Mouse (Mus musculus) adrenal gland (tissue): ENCODE measurements around the gene Nlrx1.

Experiments
- intact Hi-C: fragments of 180-260 bp; cut with DNase I; formaldehyde crosslinking; loops from one replicate; pipeline ENCODE4 v1.15.1; 2025

Gene Nlrx1

DNA sequence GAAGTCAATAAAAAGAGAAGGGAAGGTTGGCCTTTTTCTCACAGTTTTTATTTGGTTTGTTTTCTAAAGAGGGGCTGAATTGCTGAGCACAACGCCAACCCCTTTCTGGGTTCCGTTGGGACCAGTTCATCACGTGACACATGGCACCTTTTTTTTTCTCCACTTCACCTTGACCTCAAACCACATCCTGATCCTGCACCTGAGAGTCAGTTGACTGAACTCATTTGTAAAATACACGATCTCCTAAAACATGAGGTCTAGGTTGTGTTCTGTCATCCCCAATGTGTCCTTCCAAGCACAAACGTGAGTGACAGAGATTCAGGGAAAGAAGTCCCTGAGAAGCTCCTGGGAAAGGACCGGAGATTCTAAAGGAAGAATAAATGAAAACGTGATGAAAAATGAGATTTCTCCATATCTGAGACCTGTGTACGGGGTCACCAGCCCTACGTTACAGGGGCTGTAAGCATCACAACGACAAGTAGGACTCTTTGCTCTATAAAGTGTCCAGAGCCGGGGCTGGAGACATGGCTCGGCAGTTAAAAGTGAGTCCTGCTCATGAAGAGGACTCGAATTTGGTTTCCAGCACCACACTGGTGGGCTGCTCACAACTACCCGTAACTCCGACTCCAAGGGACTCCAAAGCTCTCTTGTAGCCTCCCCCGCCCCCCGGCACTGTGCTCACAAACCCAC lies 29.8 kb downstream of the Nlrx1 start:
- intact Hi-C loops: loop anchor here (10.0 kb wide), 2 partner anchors 54 to 114 kb away; no protein-coding TSS in a partner anchor

DNA sequence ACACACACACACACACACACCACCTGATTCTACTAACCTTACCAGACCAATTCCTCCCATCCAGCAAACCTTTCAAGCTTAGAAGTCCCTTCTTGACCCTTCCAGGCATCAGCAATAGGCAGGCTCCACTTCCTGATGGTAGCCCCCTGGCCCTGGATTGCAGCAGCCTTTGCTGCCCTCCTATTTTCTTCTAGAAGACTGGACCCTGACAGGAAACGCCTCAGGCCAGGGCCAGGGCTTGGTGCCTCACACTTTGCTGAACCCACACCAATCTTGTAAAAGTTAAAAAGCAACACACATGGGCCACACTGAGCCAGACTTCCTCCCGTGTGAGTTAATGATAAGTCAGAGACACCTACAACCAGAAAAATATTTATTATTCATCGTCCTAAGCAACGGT lies 31.3 kb downstream of the Nlrx1 start:
- intact Hi-C loops: loop anchor here (10.0 kb wide), 2 partner anchors 52 to 112 kb away; no protein-coding TSS in a partner anchor

- intact Hi-C loops: loop anchor here (10.0 kb wide), 2 partner anchors 52 to 112 kb away; no protein-coding TSS in a partner anchor
Observed at GRCm38 (mm10) chr9:44236601-44237000, 31.8 kb downstream of the Nlrx1 start.

DNA sequence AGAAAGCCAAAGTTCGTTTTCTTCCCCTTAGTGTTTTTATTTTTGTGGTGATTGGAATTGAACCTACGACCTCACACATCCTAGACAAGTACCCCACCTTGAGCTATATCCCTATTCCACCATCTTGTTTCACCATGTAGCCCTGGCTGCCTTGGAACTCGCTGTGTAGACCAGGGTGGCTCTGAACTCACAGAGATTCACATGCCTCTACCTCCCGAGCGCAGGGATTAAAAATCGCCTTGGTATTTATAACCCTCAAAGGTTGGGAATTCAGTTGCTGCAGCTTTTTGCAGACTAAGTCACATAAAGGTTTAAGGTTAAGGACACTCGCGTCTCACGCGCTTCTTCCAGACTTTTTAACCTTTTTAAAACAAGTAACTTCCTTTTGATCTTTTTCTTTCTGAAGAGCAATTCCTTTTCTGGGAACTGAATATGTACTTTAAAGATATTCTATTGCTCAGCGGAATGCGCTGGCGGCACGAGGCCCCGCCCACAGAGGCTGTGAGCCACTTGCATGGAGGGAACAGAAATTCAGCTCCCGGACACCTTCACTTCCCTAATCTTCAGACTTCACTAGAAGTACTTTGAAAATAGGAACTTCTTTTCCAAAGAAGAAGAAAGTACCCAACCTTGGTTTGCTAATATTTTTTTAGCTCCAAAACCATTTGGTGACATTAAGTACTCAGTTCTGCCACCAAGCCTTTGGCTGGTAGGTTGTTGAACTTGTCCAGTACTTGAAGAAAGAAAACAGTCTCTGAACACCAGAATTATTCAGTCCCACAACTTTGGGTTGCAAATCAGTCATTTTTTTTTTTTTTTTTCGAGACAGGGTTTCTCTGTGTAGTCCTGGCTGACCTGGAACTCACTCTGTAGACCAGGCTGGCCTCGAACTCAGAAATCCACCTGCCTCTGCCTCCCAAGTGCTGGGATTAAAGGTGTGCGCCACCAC lies 33.6 kb downstream of the Nlrx1 start:
- intact Hi-C loops: loop anchor here (10.0 kb wide), 2 partner anchors 50 to 110 kb away; no protein-coding TSS in a partner anchor

- intact Hi-C loops: loop anchor here (10.0 kb wide), 2 partner anchors 49 to 109 kb away; no protein-coding TSS in a partner anchor
Observed at GRCm38 (mm10) chr9:44233802-44234478, 34.5 kb downstream of the Nlrx1 start, which contains the start of gene Cbl. Gene Cbl (minus strand): TSS chr9:44234049.

DNA sequence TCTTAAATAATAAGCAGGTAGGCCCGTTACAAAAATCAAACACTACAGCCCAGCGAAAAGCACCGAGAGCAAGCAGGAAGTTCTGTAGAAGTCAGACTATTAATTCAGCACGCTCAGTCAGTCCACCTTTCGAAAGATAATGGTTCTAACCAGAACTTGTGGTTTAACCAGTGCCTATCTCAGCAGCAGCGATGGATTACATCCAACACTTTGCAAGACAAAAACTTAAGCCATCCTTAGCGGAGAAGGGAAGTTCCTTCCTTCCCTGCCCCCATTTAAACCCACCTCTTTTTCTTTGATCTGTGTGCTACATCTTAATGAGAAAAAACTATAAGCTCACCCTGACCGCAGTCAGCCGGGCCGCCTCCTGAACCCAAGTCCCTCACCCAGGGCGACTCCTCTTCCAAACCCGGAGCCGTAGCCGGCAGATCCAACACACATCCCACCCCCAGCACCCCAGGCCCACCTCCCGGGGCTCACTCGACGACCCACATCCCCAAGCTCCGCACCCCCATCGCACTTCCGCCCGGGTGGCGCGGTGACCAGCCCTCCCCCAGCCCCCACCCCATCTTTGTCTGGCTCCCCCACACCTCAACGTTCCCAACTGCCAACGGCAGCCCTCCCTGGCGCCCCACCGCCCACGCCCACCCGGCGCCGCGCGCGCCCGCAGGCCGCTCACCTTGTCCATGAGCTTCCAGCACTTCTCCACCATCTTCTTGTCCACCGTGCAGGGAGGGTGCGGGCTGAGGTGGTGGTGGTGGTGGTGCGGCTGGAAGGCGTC lies 35.2 kb downstream of the Nlrx1 start:
- intact Hi-C loops: loop anchor here (10.0 kb wide), 2 partner anchors 48 to 108 kb away; no protein-coding TSS in a partner anchor

- intact Hi-C loops: loop anchor here (10.0 kb wide), 2 partner anchors 47 to 107 kb away; no protein-coding TSS in a partner anchor
Observed at GRCm38 (mm10) chr9:44231609-44232008, 36.8 kb downstream of the Nlrx1 start.

- intact Hi-C loops: no loop called here
Observed at GRCm38 (mm10) chr9:44225993-44226392, 42.4 kb downstream of the Nlrx1 start.

- intact Hi-C loops: no loop called here
Observed at GRCm38 (mm10) chr9:44213538-44213937, 54.9 kb downstream of the Nlrx1 start.

DNA sequence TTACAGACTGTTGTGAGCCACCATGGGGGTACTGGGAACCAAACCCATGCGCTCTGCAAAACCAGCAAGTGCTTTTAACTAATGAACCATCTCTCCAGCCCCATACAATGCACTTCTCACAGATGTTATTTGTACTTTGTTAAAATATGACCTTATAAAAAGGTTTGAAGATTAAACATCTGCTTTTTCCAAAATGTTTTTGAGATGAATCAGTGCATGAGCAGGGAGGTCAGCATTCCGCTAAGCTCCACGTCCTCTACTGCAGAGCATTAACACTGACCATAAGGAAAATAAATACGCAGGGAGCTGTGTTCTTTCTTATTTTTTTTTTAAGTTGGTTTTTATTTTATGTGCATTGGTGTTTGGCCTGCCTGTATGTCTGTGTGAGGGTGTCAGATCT lies 56.0 kb downstream of the Nlrx1 start:
- intact Hi-C loops: no loop called here

DNA sequence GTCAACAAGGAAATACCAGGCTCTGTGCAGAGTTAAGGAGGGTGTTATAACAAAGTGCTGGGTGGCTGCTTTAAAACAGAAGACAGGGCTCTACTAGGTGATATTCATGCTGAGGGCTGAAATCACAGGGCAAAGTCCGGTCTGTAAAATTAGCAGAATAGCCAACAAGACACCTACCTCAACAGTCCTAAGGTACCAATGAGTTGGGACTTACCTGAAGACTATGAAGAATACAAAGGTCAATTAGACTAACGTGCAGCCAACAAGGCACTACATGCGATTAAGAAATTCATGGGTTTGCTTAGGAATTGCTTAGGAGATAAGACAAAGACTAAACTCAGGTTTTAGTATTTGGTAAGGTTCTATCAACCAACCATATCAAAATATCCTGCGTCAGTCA lies 59.0 kb downstream of the Nlrx1 start:
- intact Hi-C loops: no loop called here

- intact Hi-C loops: no loop called here
Observed at GRCm38 (mm10) chr9:44207840-44208239, 60.6 kb downstream of the Nlrx1 start.
